Mouse (Mus musculus) urinary bladder, postnatal 25 days (tissue): ENCODE measurements around the gene Ddn.

Source experiments
- DNase-seq: peaks from one replicate; pipeline ENCODE4 v3.0.0; 2022; ENCODE audit warnings: low spot score

Ddn gene

DNA sequence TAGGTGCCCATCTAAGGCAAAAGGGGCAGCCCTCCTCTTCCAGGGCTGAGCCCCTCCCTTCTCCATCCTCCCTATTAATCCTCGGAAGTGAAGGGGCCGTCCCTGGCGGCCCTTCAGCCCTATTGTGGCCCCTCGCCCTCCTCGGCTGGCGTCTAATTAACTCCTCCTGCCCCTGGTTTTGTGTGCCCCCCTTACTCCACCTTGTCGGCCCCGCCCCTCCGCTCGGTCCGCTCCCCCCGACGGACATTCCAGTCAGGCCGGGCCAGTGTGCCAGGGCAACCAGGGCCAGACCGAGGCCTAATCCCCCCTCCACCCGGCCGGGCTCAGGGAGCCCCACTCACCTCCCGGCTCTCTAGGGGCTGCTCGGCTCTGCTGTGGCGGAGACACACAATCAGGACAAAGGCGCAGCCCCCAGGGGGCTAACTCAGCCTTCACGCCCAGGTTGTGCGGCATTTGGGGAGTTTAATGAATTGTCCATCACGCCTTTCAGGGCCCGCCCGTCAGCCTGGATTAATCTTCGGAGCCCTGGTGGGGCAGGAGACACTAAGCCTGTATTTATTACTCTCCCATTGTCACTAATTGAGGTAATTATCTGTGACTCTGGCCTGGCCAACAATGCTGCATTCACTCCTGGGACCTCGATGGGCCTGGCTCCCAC lies 11.3 kb downstream of the Ddn start:
- no peak for DNase-seq

GRCm38 (mm10) chr15:98796803-98797595 lies 12.3 kb downstream of the Ddn start:
- no peak for DNase-seq

- no peak for DNase-seq
Measured at GRCm38 (mm10) chr15:98793141-98793698, 16.1 kb downstream of the Ddn start.

DNA sequence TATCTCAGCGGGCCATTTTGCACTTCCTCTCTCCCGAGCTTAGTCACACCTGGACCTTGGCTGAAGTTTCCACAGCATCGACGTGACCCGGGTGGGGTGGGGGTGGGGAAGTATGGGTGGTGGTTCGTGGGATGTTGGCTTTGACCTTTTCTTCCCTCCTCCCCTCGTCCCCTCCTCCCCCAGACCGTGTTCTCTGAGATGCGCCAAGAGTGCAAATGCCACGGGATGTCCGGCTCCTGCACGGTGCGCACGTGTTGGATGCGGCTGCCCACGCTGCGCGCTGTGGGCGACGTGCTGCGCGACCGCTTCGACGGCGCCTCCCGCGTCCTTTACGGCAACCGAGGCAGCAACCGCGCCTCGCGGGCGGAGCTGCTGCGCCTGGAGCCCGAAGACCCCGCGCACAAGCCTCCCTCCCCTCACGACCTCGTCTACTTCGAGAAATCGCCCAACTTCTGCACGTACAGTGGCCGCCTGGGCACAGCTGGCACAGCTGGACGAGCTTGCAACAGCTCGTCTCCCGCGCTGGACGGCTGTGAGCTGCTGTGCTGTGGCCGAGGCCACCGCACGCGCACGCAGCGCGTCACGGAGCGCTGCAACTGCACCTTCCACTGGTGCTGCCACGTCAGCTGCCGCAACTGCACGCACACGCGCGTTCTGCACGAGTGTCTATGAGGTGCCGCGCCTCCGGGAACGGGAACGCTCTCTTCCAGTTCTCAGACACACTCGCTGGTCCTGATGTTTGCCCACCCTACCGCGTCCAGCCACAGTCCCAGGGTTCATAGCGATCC lies 16.9 kb downstream of the Ddn start:
- DNase-seq, result no peak

GRCm38 (mm10) chr15:98791771-98792170 lies 17.5 kb downstream of the Ddn start:
- no peak for DNase-seq

GRCm38 (mm10) chr15:98791221-98791620 lies 18.1 kb downstream of the Ddn start:
- no peak for DNase-seq

DNA sequence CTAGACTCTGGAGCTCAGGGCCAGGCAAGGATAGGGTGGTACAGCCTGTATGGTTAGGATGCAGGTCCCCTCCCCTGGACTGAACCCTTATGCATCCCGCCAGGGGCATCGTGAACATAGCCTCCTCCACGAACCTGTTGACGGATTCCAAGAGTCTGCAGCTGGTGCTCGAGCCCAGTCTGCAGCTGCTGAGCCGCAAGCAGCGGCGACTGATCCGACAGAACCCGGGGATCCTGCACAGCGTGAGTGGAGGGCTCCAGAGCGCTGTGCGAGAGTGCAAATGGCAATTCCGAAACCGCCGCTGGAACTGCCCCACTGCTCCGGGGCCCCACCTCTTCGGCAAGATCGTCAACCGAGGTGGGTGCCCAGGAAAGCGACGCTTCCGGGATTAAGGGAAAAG lies 18.5 kb downstream of the Ddn start:
- DNase-seq, result no peak

GRCm38 (mm10) chr15:98789661-98790535 lies 19.4 kb downstream of the Ddn start, which contains the start of gene Wnt1:
TSS of gene Wnt1 (plus strand) at chr15:98789857.
- peak; percentile 63 for DNase-seq

DNA sequence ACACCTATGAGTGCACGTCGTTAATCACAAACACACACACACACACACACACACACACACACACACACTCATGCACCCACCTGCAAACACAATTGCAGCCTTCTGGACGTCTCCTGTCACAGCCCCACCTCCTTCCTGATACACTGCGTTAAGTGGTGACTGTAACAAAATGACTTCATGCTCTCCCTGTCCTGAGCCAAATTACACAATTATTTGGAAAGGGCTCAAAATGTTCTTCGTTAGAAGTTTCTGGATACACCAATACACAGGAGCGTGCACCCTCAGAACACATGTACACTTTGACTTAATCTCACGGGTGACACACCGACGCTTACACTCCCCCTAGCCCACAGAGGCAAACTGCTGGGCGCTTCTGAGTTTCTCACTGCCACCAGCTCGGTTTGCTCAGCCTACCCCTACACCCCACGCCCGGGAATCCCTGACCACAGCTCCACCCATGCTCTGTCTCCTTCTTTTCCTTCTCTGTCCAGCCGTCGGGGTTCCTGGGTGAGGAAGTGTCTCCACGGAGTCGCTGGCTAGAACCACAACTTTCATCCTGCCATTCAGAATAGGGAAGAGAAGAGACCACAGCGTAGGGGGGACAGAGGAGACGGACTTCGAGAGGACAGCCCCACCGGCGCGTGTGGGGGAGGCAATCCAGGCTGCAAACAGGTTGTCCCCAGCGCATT lies 20.2 kb downstream of the Ddn start:
- DNase-seq, result no peak

- DNase-seq, result no peak
Measured at GRCm38 (mm10) chr15:98787930-98788329, 21.4 kb downstream of the Ddn start.

DNA sequence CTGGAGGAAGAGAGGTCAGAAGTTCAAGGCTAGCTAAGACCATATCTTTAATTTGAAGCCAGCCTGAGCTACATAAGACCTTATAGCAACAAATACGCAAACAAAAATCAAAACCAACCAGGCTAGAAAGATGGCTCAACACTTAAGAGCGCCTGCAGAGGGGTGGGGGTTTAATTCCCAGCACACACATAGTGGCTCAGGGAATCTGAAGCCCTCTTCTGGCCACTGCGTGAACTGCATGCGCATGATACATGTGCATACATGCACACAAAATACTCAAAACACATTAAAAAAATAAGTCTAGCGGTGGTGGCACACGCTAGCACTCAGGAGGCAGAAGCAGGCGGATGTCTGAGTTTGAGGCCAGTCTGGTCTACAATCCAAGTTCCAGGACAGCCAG lies 23.5 kb downstream of the Ddn start:
- no peak for DNase-seq

DNA sequence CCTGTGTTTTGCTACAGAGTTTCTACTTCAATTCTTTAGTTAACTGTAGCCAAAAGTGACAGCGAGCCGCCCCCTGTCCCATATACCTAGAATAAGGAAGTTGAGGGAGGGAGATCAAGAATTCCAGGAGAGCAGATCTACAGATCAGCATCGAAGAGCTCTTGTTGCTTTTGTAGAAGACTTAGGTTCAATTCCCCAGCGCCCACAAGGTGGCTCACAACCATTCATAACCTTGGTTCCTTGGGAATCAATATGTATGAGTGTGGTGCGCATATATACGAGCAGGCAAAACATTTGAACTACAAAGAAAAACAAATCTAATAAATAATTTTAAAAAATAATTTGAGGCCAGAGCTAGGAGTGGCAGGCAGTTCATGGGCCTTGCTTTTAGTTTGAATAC lies 28.1 kb downstream of the Ddn start:
- no peak for DNase-seq

DNA sequence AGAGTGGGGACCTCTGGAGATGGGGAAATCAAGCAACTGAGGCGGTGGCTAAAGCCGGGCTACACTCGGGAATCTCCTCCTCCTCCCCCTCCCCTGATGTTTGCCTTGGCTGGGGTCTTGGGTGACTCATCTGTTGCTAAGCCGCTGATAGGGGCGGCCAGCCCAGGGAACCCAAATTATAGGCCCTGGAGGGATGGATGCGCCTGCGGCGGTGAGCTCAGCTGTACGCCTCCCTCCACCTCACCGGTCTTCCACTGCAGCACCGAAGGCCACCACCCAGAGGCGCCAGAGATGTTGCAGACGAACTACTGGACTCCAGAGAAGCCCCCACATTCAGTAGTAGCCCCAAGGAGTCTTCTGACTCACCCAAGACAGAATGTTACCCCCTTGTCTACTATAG lies 28.7 kb downstream of the Ddn start:
- DNase-seq, result no peak

DNA sequence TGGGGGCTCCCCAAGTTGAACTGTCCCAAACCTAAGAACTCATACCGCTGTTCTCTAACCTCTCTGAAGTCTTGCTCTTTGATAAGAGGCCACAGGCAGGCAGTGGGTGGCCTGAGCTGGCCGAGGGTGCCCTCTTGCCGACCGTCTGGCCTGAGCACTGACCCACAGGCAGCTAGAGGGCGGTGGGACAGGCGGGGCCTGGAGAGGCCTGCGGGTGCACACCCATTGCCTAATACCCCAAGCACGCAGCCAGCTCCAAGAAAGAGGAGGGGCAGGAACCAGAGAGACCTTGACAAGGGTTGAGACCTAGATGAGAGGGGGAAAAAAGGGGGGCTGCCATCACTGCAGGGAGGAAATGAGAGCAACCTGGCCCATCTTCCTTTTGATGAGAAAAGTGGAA lies 29.2 kb downstream of the Ddn start:
- no peak for DNase-seq

DNA sequence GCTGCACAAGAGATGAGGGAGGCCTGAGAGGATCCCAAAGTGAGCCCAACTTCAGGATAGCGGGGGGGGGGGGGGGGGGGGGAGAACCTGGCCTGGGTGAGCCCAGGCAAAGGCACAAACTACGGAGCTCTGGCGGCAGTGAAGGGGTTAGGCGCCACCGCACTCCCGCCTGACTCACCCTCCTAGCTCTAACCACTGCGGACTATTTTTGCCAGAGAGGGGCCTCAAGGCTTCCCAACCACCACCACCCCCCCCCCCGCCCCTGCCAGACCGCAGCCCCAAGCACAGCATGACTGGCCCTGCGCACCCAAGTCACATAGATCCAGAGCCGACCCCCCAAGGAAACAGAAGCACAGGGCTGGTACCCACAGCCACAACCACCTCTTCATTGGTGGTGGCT lies 30.5 kb downstream of the Ddn start:
- DNase-seq, result no peak

DNA sequence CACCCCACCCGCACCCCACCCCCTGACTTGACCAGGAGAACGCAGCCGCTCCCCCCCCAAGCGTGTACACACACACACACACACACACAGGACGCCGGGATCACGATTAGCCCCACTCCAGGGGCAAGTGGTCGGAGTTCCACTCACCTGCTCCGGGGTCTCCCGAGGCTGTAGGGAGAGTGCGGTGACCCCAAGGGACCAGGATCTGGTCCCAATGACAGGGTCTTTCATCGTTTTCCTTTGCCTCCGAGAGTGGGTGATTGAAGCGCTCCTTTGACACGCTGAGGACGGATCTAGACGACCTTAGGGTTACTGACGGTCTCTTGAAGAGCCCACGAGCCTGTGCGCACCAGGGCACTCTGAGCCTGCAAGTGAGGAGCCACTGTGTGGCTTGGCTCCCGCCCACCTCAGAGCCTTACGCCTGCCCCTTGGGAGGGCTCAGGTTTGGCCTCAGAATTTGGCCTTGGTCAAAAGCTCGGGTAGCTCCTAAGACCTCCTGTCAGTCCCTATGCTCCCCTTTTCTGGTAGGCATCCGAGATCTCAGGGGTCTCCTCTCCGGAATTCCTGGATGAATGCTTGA lies 31.0 kb downstream of the Ddn start:
- no peak for DNase-seq

- no peak for DNase-seq
Measured at GRCm38 (mm10) chr15:98777762-98778161, 31.5 kb downstream of the Ddn start, which contains the start of gene Wnt10b. TSS of gene Wnt10b (minus strand) at chr15:98778150.

GRCm38 (mm10) chr15:98777005-98777616 lies 32.2 kb downstream of the Ddn start:
- no peak for DNase-seq

DNA sequence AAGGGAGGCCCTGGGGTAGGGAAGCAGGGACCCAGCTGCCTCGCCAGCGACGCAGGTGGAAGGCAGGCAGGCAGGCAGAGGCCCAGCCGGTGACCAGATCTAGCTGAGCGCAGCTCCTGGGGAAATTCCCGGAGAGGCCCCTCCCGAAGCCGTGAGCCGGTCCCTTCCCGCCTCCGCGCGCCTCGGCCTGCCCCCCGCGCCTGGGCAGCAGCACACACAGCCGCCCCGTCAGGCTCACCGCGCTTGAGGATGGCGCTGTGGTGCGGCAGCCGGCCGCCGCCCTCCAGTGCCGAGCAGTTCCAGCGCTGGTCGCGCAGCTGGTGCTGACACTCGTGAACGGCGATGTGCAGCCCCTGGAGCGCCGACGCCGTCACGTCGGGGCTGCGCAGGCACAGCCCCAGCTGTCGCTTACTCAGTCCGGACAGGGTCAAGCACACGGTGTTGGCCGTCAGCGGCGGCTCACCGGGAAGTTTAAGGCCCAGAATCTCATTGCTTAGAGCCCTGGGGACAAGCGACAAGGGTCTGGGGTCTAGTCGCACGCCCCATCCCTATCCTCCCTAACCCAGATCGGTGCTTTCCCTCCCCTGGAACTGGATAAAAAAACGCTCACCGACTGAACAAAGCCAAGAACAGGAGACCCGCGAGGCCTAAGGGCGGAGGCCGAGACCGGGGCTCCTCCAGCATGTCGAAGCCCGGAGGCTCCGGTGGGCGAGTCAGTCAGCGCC lies 32.8 kb downstream of the Ddn start:
- no peak for DNase-seq
